Mouse (Mus musculus): ENCODE results near the gene Abcg4. TPM values are rescaled to one million over a fixed set of nuclear protein-coding genes. Genes with fewer than 3 reads are reported as not detected.

The Abcg4 gene
- polyA plus RNA-seq, 1 experiment from 2014 or later: 2.7 TPM

GRCm38 (mm10) chr9:44292490-44292889, 4.1 kb upstream of the Abcg4 start:
- no peak overlapping the region for H3K9ac ChIP-seq (ENCODE audit: low read length)
- no peak for ATAC-seq (ENCODE audit: insufficient number of reproducible peaks, insufficient read depth, low FRiP score, low read depth)

GRCm38 (mm10) chr9:44288959-44289291, 510 bp upstream of the Abcg4 start:
- no peak for ATAC-seq (ENCODE audit: insufficient number of reproducible peaks, insufficient read depth, low FRiP score, low read depth)
- H3K4me3 ChIP-seq (ENCODE audit: control insufficient read depth in 1 of 2, insufficient read depth in 1 of 2, low read depth in 1 of 2, low read length in 2 of 2): peak overlapping the region in 1 of 2 experiments; percentile 66; a peak in 1 of 4 replicates
- H3K27me3 ChIP-seq (ENCODE audit: control insufficient read depth, insufficient read depth, low read length): peaks cover 17% of the 10 kb centered on the region
- H3K4me2 ChIP-seq (ENCODE audit: low read length): peak overlapping the region; percentile 97
- WGBS: 8% methylated on average over 11 of the region's 11 CpGs
- H3K9ac ChIP-seq (ENCODE audit: low read length): no peak overlapping the region
- H3K4me1 ChIP-seq (ENCODE audit: control insufficient read depth in 2 of 2, insufficient read depth in 2 of 2, low read length in 2 of 2): peaks cover 10 to 20% of the 10 kb centered on the region in 2 experiments
- peaks cover 35% of the 10 kb centered on the region for H3K36me3 ChIP-seq (ENCODE audit: control insufficient read depth, insufficient read depth, low read length)
- no peak overlapping the region for H3K27ac ChIP-seq (replicated peaks in 1 of 2; ENCODE audit: control insufficient read depth in 1 of 2, insufficient read depth in 1 of 2, low read depth in 2 of 2, low read length in 2 of 2)
- H3K9me3 ChIP-seq (ENCODE audit: control insufficient read depth, low read length): no peaks in the 10 kb centered on the region

More at GRCm38 (mm10) chr9:44292490-44292889, 4.1 kb upstream of the Abcg4 start:
- no peak overlapping the region for H3K27ac ChIP-seq (replicated peaks in 1 of 2; ENCODE audit: control insufficient read depth in 1 of 2, insufficient read depth in 1 of 2, low read depth in 2 of 2, low read length in 2 of 2)
- no peak overlapping the region for H3K4me2 ChIP-seq (ENCODE audit: low read length)
- H3K9me3 ChIP-seq (ENCODE audit: control insufficient read depth, low read length): no peaks in the 10 kb centered on the region
- no peak overlapping the region for H3K4me3 ChIP-seq (ENCODE audit: control insufficient read depth in 1 of 2, insufficient read depth in 1 of 2, low read depth in 1 of 2, low read length in 2 of 2)
- WGBS: 69% methylated on average over 3 of the region's 3 CpGs
- H3K4me1 ChIP-seq (ENCODE audit: control insufficient read depth in 2 of 2, insufficient read depth in 2 of 2, low read length in 2 of 2): peaks cover 8 to 14% of the 10 kb centered on the region in 2 experiments
- H3K27me3 ChIP-seq (ENCODE audit: control insufficient read depth, insufficient read depth, low read length): peaks cover 10% of the 10 kb centered on the region; the same call in 1 of the 2 replicates
- peaks cover 68% of the 10 kb centered on the region for H3K36me3 ChIP-seq (ENCODE audit: control insufficient read depth, insufficient read depth, low read length)

GRCm38 (mm10) chr9:44287401-44288075, 877 bp downstream of the Abcg4 start:
- ATAC-seq (ENCODE audit: insufficient number of reproducible peaks, insufficient read depth, low FRiP score, low read depth): peak; percentile 24; the same call in 1 of the 2 replicates
- Histone ChIP-seq H3K27me3 (ENCODE audit: control insufficient read depth, insufficient read depth, low read length) (peaks cover 17% of the 10 kb centered on the region), H3K4me1 (ENCODE audit: control insufficient read depth in 2 of 2, insufficient read depth in 2 of 2, low read length in 2 of 2) (peaks cover 10 to 20% of the 10 kb centered on the region in 2 experiments), H3K9ac (ENCODE audit: low read length) (peak overlapping the region; percentile 73), H3K36me3 (ENCODE audit: control insufficient read depth, insufficient read depth, low read length) (peaks cover 22% of the 10 kb centered on the region), H3K4me3 (ENCODE audit: control insufficient read depth in 1 of 2, insufficient read depth in 1 of 2, low read depth in 1 of 2, low read length in 2 of 2) (peak overlapping the region; percentile 53 to 66), H3K27ac (replicated peaks in 1 of 2; ENCODE audit: control insufficient read depth in 1 of 2, insufficient read depth in 1 of 2, low read depth in 2 of 2, low read length in 2 of 2) (no peak overlapping the region), H3K9me3 (ENCODE audit: control insufficient read depth, low read length) (no peaks in the 10 kb centered on the region), H3K4me2 (ENCODE audit: low read length) (peak overlapping the region; percentile 97)
- WGBS: under 1% methylated on average over 43 of the region's 47 CpGs

GRCm38 (mm10) chr9:44287003-44287400, 1.4 kb downstream of the Abcg4 start:
- H3K9ac ChIP-seq (ENCODE audit: low read length): peak overlapping the region; percentile 73
- peak overlapping the region; percentile 53 to 66 for H3K4me3 ChIP-seq (ENCODE audit: control insufficient read depth in 1 of 2, insufficient read depth in 1 of 2, low read depth in 1 of 2, low read length in 2 of 2)
- H3K27me3 ChIP-seq (ENCODE audit: control insufficient read depth, insufficient read depth, low read length): peaks cover 17% of the 10 kb centered on the region
- peaks cover 16% of the 10 kb centered on the region for H3K36me3 ChIP-seq (ENCODE audit: control insufficient read depth, insufficient read depth, low read length)
- ATAC-seq (ENCODE audit: insufficient number of reproducible peaks, insufficient read depth, low FRiP score, low read depth): peak; percentile 26; the same call in 1 of the 2 replicates
- H3K9me3 ChIP-seq (ENCODE audit: control insufficient read depth, low read length): no peaks in the 10 kb centered on the region
- H3K4me1 ChIP-seq (ENCODE audit: control insufficient read depth in 2 of 2, insufficient read depth in 2 of 2, low read length in 2 of 2): peaks cover 10 to 20% of the 10 kb centered on the region in 2 experiments
- 10% methylated on average over 11 of the region's 11 CpGs for WGBS
- H3K4me2 ChIP-seq (ENCODE audit: low read length): peak overlapping the region; percentile 97
- H3K27ac ChIP-seq (replicated peaks in 1 of 2; ENCODE audit: control insufficient read depth in 1 of 2, insufficient read depth in 1 of 2, low read depth in 2 of 2, low read length in 2 of 2): no peak overlapping the region

GRCm38 (mm10) chr9:44286256-44286850, 2.1 kb downstream of the Abcg4 start:
- H3K4me3 ChIP-seq (ENCODE audit: control insufficient read depth in 1 of 2, insufficient read depth in 1 of 2, low read depth in 1 of 2, low read length in 2 of 2): no peak overlapping the region
- H3K27ac ChIP-seq (replicated peaks in 1 of 2; ENCODE audit: control insufficient read depth in 1 of 2, insufficient read depth in 1 of 2, low read depth in 2 of 2, low read length in 2 of 2): no peak overlapping the region
- WGBS: 18% methylated on average over 6 of the region's 6 CpGs
- no peak overlapping the region; the same call in 1 of the 2 replicates for H3K4me2 ChIP-seq (ENCODE audit: low read length)
- peaks cover 17% of the 10 kb centered on the region for H3K27me3 ChIP-seq (ENCODE audit: control insufficient read depth, insufficient read depth, low read length)
- H3K9me3 ChIP-seq (ENCODE audit: control insufficient read depth, low read length): no peaks in the 10 kb centered on the region
- H3K9ac ChIP-seq (ENCODE audit: low read length): 0 out of 2 replicates have a peak overlapping the region, but pooled peaks have one; percentile 16
- ATAC-seq (ENCODE audit: insufficient number of reproducible peaks, insufficient read depth, low FRiP score, low read depth): no peak
- H3K4me1 ChIP-seq (ENCODE audit: control insufficient read depth in 2 of 2, insufficient read depth in 2 of 2, low read length in 2 of 2): peaks cover 10 to 20% of the 10 kb centered on the region in 2 experiments
- peaks cover 10% of the 10 kb centered on the region for H3K36me3 ChIP-seq (ENCODE audit: control insufficient read depth, insufficient read depth, low read length)

GRCm38 (mm10) chr9:44283183-44283582, 5.2 kb downstream of the Abcg4 start:
- 31% methylated on average over 5 of the region's 5 CpGs for WGBS
- H3K9ac ChIP-seq (ENCODE audit: low read length): no peak overlapping the region

GRCm38 (mm10) chr9:44269973-44270372, 18.4 kb downstream of the Abcg4 start:
- whole genome bisulfite sequencing: 79% methylated on average over 4 of the region's 4 CpGs
- H3K27me3 ChIP-seq (ENCODE audit: control insufficient read depth, insufficient read depth, low read length): no peaks in the 10 kb centered on the region
- H3K36me3 ChIP-seq (ENCODE audit: control insufficient read depth, insufficient read depth, low read length): no peaks in the 10 kb centered on the region
- ATAC-seq (ENCODE audit: insufficient number of reproducible peaks, insufficient read depth, low FRiP score, low read depth): no peak
- H3K9ac ChIP-seq (ENCODE audit: low read length): no peak overlapping the region
- no peak overlapping the region for H3K4me2 ChIP-seq (ENCODE audit: low read length)
- no peak overlapping the region for H3K4me3 ChIP-seq (ENCODE audit: control insufficient read depth in 1 of 2, insufficient read depth in 1 of 2, low read depth in 1 of 2, low read length in 2 of 2)
- peaks cover 5 to 6% of the 10 kb centered on the region in 2 experiments; a peak in 3 of 4 replicates for H3K4me1 ChIP-seq (ENCODE audit: control insufficient read depth in 2 of 2, insufficient read depth in 2 of 2, low read length in 2 of 2)
- H3K9me3 ChIP-seq (ENCODE audit: control insufficient read depth, low read length): no peaks in the 10 kb centered on the region
- no peak overlapping the region for H3K27ac ChIP-seq (replicated peaks in 1 of 2; ENCODE audit: control insufficient read depth in 1 of 2, insufficient read depth in 1 of 2, low read depth in 2 of 2, low read length in 2 of 2)

More at GRCm38 (mm10) chr9:44283183-44283582, 5.2 kb downstream of the Abcg4 start:
- no peak for ATAC-seq (ENCODE audit: insufficient number of reproducible peaks, insufficient read depth, low FRiP score, low read depth)
- H3K4me1 ChIP-seq (ENCODE audit: control insufficient read depth in 2 of 2, insufficient read depth in 2 of 2, low read length in 2 of 2): peaks cover 2 to 9% of the 10 kb centered on the region in 2 experiments; a peak in 3 of 4 replicates
- H3K36me3 ChIP-seq (ENCODE audit: control insufficient read depth, insufficient read depth, low read length): 0 out of 2 replicates have a peak, but pooled peaks cover 5% of the 10 kb centered on the region
- no peak overlapping the region for H3K27ac ChIP-seq (replicated peaks in 1 of 2; ENCODE audit: control insufficient read depth in 1 of 2, insufficient read depth in 1 of 2, low read depth in 2 of 2, low read length in 2 of 2)
- peaks cover 10% of the 10 kb centered on the region for H3K27me3 ChIP-seq (ENCODE audit: control insufficient read depth, insufficient read depth, low read length)
- no peak overlapping the region for H3K4me2 ChIP-seq (ENCODE audit: low read length)
- no peak overlapping the region for H3K4me3 ChIP-seq (ENCODE audit: control insufficient read depth in 1 of 2, insufficient read depth in 1 of 2, low read depth in 1 of 2, low read length in 2 of 2)
- no peaks in the 10 kb centered on the region for H3K9me3 ChIP-seq (ENCODE audit: control insufficient read depth, low read length)
